Mouse (Mus musculus) adrenal gland (tissue): ENCODE results near the gene Catsperg1.
"Not testable (repeated sequence)": the region's sequence is repeated elsewhere in the genome, so short reads cannot be mapped to it uniquely, and the experiment has no call there.

ENCODE experiments used
- intact Hi-C: fragments of 180-260 bp; cut with DNase I; formaldehyde crosslinking; loops from one replicate; pipeline ENCODE4 v1.15.1; 2025
- long read RNA-seq, 2 experiments: library from polyadenylated mRNA; unstranded; transcript quantifications; one replicate each; pipeline ENCODE4 v2.0.0; 2020; ENCODE audit warnings: borderline replicate concordance in 1 of 2; ENCODE audit not compliant: insufficient replicate concordance in 1 of 2

The Catsperg1 gene
- long read RNA-seq, experiment 1, partial matches to known transcripts: 1 of 2 reads
- long read RNA-seq, experiment 1, other reads (novel, unspliced or antisense): 1 of 2 reads
- long read RNA-seq, experiment 2: 0 reads

GRCm38 (mm10) chr7:29213675-29214082 is at the start of gene Catsperg1:
TSS of gene Catsperg1 (minus strand) at chr7:29214035.
- intact Hi-C loops: no loop called here

DNA sequence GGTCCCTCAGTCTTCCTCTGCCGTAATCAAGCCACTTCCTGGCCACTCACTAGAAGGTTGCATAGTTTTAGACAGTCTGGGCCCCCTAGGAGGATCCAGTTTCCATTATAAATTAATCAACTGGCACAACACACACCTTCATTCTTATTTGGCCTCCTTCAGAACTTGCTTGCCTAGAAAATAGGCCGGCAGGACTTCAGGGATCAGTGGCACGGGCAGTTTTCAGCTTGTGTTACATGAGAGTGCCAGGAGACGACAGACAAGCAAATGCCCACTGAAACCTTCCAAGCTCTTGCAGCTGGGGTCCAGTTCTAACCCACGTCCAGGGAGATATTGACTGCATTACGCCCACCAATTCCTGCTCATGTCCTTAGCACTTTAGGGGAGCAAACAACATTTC is 48.3 kb upstream of the Catsperg1 start:
- intact Hi-C loops: no loop called here

GRCm38 (mm10) chr7:29259781-29260730 is 46.2 kb upstream of the Catsperg1 start:
- intact Hi-C loops: no loop called here

- intact Hi-C loops: no loop called here
Observed at GRCm38 (mm10) chr7:29257368-29257767, 43.5 kb upstream of the Catsperg1 start.

DNA sequence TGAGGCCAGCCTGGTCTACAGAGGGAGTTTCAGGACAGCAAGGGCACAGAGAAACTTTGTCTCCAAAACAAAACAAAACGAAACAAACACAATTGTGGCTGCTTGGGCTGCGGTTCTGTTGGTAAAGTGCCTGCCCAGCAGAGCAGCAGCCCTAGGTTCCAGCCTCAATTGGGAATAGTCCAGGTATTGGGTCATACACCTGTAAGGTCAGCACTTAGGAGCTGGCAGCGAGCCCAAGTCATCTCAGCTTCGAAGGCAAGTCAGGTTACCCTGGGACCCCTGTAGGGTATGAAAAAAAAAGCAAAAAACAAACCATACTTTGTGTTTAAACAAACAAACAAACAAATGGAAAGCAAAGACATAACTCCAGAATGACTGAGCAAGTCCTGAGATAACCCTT is 42.0 kb upstream of the Catsperg1 start:
- intact Hi-C loops: no loop called here

DNA sequence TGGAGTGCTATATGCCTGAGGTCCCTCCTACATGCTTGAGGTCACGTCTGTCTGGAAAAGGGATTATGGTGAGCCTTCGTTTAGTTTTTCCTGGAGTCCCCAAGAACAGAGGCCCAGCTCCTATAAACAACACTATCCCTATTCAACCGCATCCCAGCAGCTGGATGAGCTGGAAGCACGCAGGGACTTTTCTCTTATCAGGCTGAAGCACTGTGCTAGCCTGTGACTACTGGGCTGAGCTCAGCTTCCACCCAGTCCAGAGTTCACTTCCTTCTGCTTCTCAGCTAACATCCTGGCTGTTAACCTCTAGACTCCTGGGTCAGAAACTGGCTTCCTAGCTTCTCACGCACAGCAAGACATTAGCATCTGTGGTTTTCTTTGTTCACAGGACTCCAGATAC is 40.0 kb upstream of the Catsperg1 start:
- intact Hi-C loops: no loop called here

DNA sequence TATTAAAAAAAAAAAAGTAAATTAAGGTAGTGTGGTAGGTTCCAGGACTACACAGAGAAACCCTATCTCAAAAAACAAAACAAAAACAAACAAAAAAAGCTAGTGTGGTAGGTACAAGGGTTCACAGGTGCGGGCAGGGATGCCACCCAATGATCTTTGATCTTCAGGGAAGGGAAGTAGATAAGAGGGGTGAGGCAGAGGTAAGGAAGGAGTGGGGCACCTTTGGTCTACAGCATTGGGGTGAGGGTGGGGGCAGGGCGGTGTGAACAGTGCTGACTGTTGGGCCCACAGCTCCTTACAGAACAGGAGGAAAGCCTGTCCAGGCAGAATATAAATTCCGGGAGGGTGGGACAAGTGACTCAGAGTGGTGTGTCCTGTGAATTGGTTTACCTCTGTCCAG is 37.3 kb upstream of the Catsperg1 start:
- intact Hi-C loops: no loop called here

DNA sequence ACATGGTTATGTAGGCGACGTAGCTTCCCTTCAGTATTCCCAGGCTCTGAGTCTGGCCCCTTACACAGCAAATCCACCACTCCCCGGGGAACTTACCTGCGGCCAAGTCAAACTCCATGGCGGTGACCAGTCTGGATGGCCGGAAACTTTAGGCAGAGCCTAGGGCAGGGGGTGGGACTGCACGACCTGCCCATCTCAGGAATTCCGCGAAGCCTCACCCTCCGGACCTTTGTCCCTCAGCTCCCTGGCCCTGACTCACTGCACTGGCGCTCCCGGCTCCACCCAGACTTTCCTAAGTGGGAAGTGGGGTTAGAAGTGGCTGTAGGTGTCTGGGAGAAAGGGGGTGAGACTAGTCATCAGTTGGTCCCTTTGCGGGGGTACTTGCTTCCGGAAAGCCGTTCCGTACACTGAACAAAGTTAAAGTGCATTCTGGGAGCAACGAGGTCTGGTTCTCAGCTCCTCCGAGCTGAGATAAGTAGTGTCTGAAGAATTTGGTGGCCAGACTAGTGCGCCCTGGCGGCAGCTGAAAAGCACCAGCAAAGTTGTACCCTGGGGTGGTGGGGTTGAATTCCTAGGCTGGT is 34.5 kb upstream of the Catsperg1 start, which contains the start of gene 2200002D01Rik:
2200002D01Rik (minus strand) TSS at position 206 of the 581 bp plus-strand sequence.
- intact Hi-C loops: loop anchor here (5.0 kb wide), 2 partner anchors 49 to 66 kb away; partner anchors contain the start of gene Psmd8

- intact Hi-C loops: loop anchor here (5.0 kb wide), 2 partner anchors 50 to 65 kb away; partner anchors contain the start of gene Psmd8
Observed at GRCm38 (mm10) chr7:29247706-29248105, 33.9 kb upstream of the Catsperg1 start.

DNA sequence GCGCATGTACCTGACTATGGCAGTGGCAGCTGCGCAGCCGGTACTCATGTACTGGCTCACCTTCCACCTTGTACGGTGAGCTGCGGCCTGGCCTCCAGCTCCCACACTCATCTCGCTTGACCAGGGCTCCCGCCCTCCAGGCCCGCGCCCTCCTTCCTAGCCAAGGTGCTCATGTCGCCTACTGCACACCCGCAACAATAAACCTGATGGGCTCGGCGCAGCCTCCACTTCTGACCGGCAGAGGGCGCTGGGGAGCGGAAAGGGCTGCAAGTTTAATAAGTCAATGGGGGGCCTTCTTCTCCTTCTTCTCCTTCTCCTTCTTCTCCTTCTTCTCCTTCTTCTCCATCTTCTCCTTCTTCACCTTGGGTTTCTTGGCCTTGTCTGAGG is 33.5 kb upstream of the Catsperg1 start:
- intact Hi-C loops: loop anchor here (5.0 kb wide), 2 partner anchors 50 to 65 kb away; partner anchors contain the start of gene Psmd8

DNA sequence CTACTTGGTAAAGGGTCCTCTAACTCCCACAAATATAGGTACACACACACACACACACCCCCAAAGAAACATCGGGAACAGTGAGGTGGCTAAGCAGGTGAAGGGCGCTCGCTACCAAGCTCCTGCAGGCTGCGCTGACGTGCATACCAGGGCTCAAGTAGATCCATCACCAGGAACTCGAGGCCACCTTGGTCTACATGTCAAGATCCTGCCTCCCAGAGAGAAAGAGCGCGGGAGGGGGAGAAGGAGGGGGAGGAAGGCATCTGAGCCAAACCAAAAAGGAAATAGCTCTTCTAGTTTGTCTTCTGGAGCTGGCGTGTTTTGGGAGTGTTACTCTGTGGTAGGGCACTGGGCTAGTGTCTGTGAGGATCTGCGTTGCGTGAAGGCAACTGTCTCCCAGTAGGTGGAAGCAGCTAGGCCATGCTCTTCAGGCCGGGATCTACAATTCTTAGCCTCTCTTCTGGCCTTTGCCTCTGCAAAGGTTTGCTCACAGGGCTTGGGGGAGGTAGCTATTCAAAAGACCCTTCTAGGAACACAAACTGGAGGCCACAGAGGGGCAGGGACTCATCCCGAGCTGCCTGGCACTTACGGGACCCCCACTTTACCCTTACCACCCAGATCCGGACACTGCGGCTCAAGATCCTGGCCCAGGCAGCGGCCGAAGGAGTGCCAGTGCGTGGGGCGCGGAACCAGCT is 32.9 kb upstream of the Catsperg1 start:
- intact Hi-C loops: loop anchor here (5.0 kb wide), 2 partner anchors 51 to 64 kb away; partner anchors contain the start of gene Psmd8

GRCm38 (mm10) chr7:29246015-29246414 is 32.2 kb upstream of the Catsperg1 start:
- intact Hi-C loops: loop anchor here (5.0 kb wide), 2 partner anchors 51 to 64 kb away; partner anchors contain the start of gene Psmd8

GRCm38 (mm10) chr7:29244732-29245416 is 31.0 kb upstream of the Catsperg1 start:
- intact Hi-C loops: loop anchor here (5.0 kb wide), 3 partner anchors 52 to 118 kb away; partner anchors contain the start of genes Psmd8 and Ryr1

- intact Hi-C loops: no loop called here
Observed at GRCm38 (mm10) chr7:29238019-29238967, 24.5 kb upstream of the Catsperg1 start, which contains the start of gene Yif1b. TSS of gene Yif1b (plus strand) at chr7:29238329.

DNA sequence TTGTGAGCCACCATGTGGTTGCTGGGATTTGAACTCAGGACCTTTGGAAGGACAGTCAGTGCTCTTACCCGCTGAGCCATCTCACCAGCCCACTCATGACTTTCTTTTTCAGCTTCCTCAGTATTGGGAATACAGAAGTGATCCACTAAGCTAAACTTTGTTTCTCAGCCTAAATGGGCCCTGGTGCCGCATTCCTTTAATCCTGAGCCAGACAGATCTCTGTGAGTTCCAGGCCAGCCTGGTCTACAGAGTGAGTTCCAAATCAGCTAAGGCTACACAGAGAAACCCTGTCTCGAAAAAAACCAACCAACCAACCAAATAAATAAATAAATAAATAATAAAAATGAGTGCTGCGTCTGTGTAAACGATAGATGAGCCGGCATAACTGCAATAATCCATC is 23.8 kb upstream of the Catsperg1 start:
- intact Hi-C loops: not testable (repeated sequence)

DNA sequence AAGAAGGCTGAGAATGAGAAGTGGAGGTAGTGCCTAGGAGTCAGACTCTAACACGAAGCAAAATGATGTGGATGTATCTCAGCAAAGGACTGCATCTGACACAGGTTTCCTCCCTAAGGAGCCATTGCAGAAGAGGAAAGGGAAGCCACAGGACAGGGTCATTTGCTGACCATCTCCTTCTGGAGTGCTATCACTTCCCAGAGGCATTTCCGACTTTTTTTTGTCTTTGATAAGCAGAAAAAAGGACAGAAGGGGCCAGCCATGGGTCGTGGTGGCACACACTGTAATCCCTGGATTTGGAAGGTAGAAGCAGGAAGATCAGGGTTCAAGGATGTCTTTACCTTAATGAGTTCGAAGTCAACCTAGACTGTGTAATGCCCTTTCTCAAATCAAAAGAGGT is 22.8 kb upstream of the Catsperg1 start:
- intact Hi-C loops: no loop called here

GRCm38 (mm10) chr7:29234661-29235060 is 20.8 kb upstream of the Catsperg1 start:
- intact Hi-C loops: no loop called here

- intact Hi-C loops: no loop called here
Observed at GRCm38 (mm10) chr7:29233745-29234144, 19.9 kb upstream of the Catsperg1 start.
